Mouse (Mus musculus): ENCODE data around the gene Gm8206.
"Not testable (repeated sequence)": the region's sequence is repeated elsewhere in the genome, so short reads cannot be mapped to it uniquely, and the experiment has no call there.

DNA sequence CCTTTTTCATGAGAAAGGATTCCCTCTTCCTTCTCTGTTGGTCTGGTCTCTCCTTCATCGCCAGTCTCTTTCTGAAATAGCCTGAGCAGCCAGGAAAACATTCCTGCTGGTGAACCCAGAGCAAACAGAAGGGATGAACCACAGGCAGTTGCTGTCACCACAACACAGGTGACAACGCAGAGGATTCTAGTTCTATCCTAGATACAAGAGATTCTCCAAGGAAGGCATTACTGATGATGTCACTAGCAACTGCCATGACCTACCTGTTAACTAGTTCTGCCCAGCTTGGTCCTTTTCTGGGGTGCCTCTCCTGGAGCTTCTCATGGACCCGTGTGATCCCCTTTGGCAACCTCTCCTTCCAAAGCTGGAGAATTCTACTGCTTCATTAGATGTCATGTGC is at the start of gene Gm8206:
- not testable (repeated sequence) for TF ChIP-seq CTCF (IDR thresholded peaks at IDR 0.05; ENCODE audit: borderline replicate concordance, control insufficient read depth, extremely low read depth, insufficient read depth, low read length, poor library complexity); POLR2A (IDR thresholded peaks at IDR 0.05; ENCODE audit: control insufficient read depth, extremely low read depth, insufficient read depth, low read length, poor library complexity)

Data from thymus, adult 2 months (tissue).